Mouse (Mus musculus) embryo, embryonic 11.5 days (tissue): ENCODE measurements around the gene Scaf4.
"Not testable (repeated sequence)": the region's sequence is repeated elsewhere in the genome, so short reads cannot be mapped to it uniquely, and the experiment has no call there.

Source experiments
- DNase-seq: peaks from one replicate; pipeline ENCODE4 v3.0.0-alpha.2; 2012; ENCODE audit warnings: low read depth, low spot score

The Scaf4 gene

GRCm38 (mm10) chr16:90235188-90235587, 49.1 kb downstream of the Scaf4 start:
- no peak for DNase-seq

GRCm38 (mm10) chr16:90234617-90235016, 49.7 kb downstream of the Scaf4 start:
- DNase-seq = no peak

GRCm38 (mm10) chr16:90233702-90234101, 50.6 kb downstream of the Scaf4 start:
- DNase-seq = no peak

GRCm38 (mm10) chr16:90231302-90231701, 53.0 kb downstream of the Scaf4 start:
- DNase-seq = no peak

- DNase-seq = no peak
Measured at GRCm38 (mm10) chr16:90229897-90230296, 54.4 kb downstream of the Scaf4 start.

- no peak for DNase-seq
Measured at GRCm38 (mm10) chr16:90221441-90222070, 62.7 kb downstream of the Scaf4 start.

GRCm38 (mm10) chr16:90220892-90221431, 63.3 kb downstream of the Scaf4 start:
- DNase-seq = no peak

GRCm38 (mm10) chr16:90220026-90220891, 64.0 kb downstream of the Scaf4 start, which contains the start of gene Sod1:
Gene Sod1 (plus strand): TSS chr16:90220754.
- peak; percentile 94 for DNase-seq

GRCm38 (mm10) chr16:90219445-90219844, 64.9 kb downstream of the Scaf4 start:
- not testable (repeated sequence) for DNase-seq

GRCm38 (mm10) chr16:90217926-90218325, 66.4 kb downstream of the Scaf4 start:
- no peak for DNase-seq

GRCm38 (mm10) chr16:90217356-90217755, 66.9 kb downstream of the Scaf4 start:
- no peak for DNase-seq

- DNase-seq = no peak
Measured at GRCm38 (mm10) chr16:90216414-90216813, 67.9 kb downstream of the Scaf4 start.

GRCm38 (mm10) chr16:90215879-90216278, 68.4 kb downstream of the Scaf4 start:
- DNase-seq = not testable (repeated sequence)

GRCm38 (mm10) chr16:90214731-90215565, 69.4 kb downstream of the Scaf4 start:
- no peak for DNase-seq

- DNase-seq = no peak
Measured at GRCm38 (mm10) chr16:90213477-90214339, 70.6 kb downstream of the Scaf4 start.

GRCm38 (mm10) chr16:90211767-90212166, 72.5 kb downstream of the Scaf4 start:
- no peak for DNase-seq

GRCm38 (mm10) chr16:90210717-90211116, 73.6 kb downstream of the Scaf4 start:
- DNase-seq = no peak

- DNase-seq = no peak
Measured at GRCm38 (mm10) chr16:90208996-90209395, 75.3 kb downstream of the Scaf4 start.

GRCm38 (mm10) chr16:90204868-90205267, 79.4 kb downstream of the Scaf4 start:
- DNase-seq = no peak

GRCm38 (mm10) chr16:90203226-90203962, 80.9 kb downstream of the Scaf4 start:
- no peak for DNase-seq
